In the genomic region with DNA sequence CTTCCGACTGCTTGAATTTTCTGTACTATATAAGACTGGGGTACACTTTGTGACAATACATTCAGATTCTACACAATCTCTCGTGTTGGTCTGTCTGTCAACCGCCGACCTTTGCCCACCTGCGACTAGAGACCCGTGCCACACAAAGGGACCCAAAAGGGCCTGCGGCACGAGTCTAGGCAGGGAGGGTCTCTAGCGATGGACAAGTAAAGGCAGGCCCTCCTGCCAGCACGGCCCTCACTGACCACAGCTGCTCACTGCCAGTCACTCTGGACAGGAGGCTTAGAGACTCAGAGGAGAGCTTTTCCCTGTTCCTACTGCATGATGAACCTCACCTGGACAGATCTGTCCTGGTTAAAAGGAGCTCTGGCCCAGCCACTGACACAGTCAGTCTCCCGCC, we compare ENCODE assay signal across 33 mouse cellular contexts. TPM values are rescaled to one million over a fixed set of nuclear protein-coding genes. Genes with fewer than 3 reads are reported as not detected.
DNase-seq lines count a peak whose midpoint lies in the region; ATAC-seq and TF ChIP-seq lines count a peak whose summit lies in the region.
"Had no signal": no experiment of that assay in that cellular context is flagged by ENCODE, and none has a peak within 500 bp of the region (broad histone marks: within the 10 kb centered on the region; RNA-seq: fewer than 3 reads in every experiment).

No protein-coding gene starts in this region.

- peaks cover 38% of the 10 kb centered on the region for H3K36me3 ChIP-seq in liver, embryonic 13.5 days
- peaks cover 28% of the 10 kb centered on the region for H3K36me3 ChIP-seq in liver, embryonic 11.5 days (ENCODE audit: control insufficient read depth, insufficient read depth, low read length)
- peaks cover 16% of the 10 kb centered on the region for H3K36me3 ChIP-seq in midbrain, embryonic 11.5 days (ENCODE audit: control insufficient read depth, insufficient read depth, low read length)
- peaks cover 34% of the 10 kb centered on the region for H3K36me3 ChIP-seq in midbrain, postnatal 0 days (ENCODE audit: insufficient read depth, low read length)
- H3K36me3 ChIP-seq in MEL (ENCODE audit: control insufficient read depth in 1 of 2, insufficient read depth in 2 of 2, low read length in 2 of 2), result no peaks in the 10 kb centered on the region; a peak in 1 of 4 replicates
- H3K36me3 ChIP-seq in hindbrain, embryonic 12.5 days, result peaks cover 39% of the 10 kb centered on the region

- H3K27ac ChIP-seq in liver, embryonic 13.5 days, result no peak overlapping the region
- H3K27ac ChIP-seq in liver, embryonic 11.5 days (ENCODE audit: low read depth, low read length), result no peak overlapping the region
- H3K27ac ChIP-seq in midbrain, embryonic 11.5 days (ENCODE audit: low read depth, low read length), result no peak overlapping the region
- H3K27ac ChIP-seq in midbrain, postnatal 0 days (ENCODE audit: low read depth, low read length), result no peak overlapping the region
- no peak overlapping the region for H3K27ac ChIP-seq in MEL (ENCODE audit: control insufficient read depth, low read depth, low read length)
- H3K27ac ChIP-seq in hindbrain, embryonic 12.5 days, result no peak overlapping the region
- H3K27ac ChIP-seq: embryonic facial prominence, embryonic 10.5 days; embryonic facial prominence, embryonic 13.5 days; forebrain, embryonic 12.5 days; forebrain, embryonic 15.5 days; heart, adult 2 months; heart, embryonic 10.5 days; heart, embryonic 13.5 days; hindbrain, embryonic 14.5 days; hindbrain, postnatal 0 days had no signal

- peak; percentile 19; the same call in 1 of the 2 replicates for ATAC-seq in liver, embryonic 13.5 days (ENCODE audit: low read depth)
- ATAC-seq in liver, embryonic 11.5 days (replicated peaks; ENCODE audit: low FRiP score), result no peak
- no peak for ATAC-seq in midbrain, embryonic 11.5 days (ENCODE audit: low FRiP score)
- ATAC-seq in midbrain, postnatal 0 days (ENCODE audit: low FRiP score), result no peak
- no peak for ATAC-seq in hindbrain, embryonic 12.5 days (ENCODE audit: low FRiP score)
- ATAC-seq: forebrain, embryonic 15.5 days; hindbrain, postnatal 0 days; inflammation-experienced regulatory T-cells, adult 6 months had no signal

- DNase-seq in liver, embryonic 13.5 days, result no peak
- DNase-seq in liver, embryonic 11.5 days (ENCODE audit: low spot score), result no peak
- peak; percentile 82 for DNase-seq in midbrain, embryonic 11.5 days (ENCODE audit: low spot score, missing footprints)
- no peak for DNase-seq in midbrain, postnatal 0 days (ENCODE audit: low spot score)
- no peak for DNase-seq in MEL (ENCODE audit: low read depth, low spot score)
- no peak for DNase-seq in retina, embryonic 14.5 days (ENCODE audit: low spot score)
- DNase-seq: adrenal gland, adult 2 months; adrenal gland, postnatal 14 days; B cell, adult 2 months; cerebellum, adult 11 months; cerebellum, adult 8-10 months; cerebellum, postnatal 10 days; cerebellum, postnatal 36 days; embryo, embryonic 11 days; gastrocnemius, postnatal 10 days; gastrocnemius, postnatal 36 days; heart, adult 2 months; heart, postnatal 14 days; heart, postnatal 4 days had no signal

- peaks cover 18% of the 10 kb centered on the region for H3K4me1 ChIP-seq in liver, embryonic 13.5 days (replicated peaks)
- H3K4me1 ChIP-seq in liver, embryonic 11.5 days (replicated peaks; ENCODE audit: control insufficient read depth, insufficient read depth, low read length), result 0 out of 2 replicates have a peak, but pooled peaks cover 2% of the 10 kb centered on the region
- no peaks in the 10 kb centered on the region for H3K4me1 ChIP-seq in midbrain, embryonic 11.5 days (ENCODE audit: control insufficient read depth, insufficient read depth, low read length)
- no peaks in the 10 kb centered on the region for H3K4me1 ChIP-seq in midbrain, postnatal 0 days (ENCODE audit: insufficient read depth, low read length)
- H3K4me1 ChIP-seq in MEL (ENCODE audit: control insufficient read depth in 1 of 2, insufficient read depth in 2 of 2, low read length in 2 of 2), result 0 out of 4 replicates have a peak, but pooled peaks cover 0 to 3% of the 10 kb centered on the region in 2 experiments
- no peaks in the 10 kb centered on the region for H3K4me1 ChIP-seq in hindbrain, embryonic 12.5 days
- H3K4me1 ChIP-seq: embryonic facial prominence, embryonic 13.5 days; forebrain, embryonic 12.5 days; forebrain, embryonic 15.5 days; heart, embryonic 10.5 days had no signal

- TF ChIP-seq POLR2A in MEL (IDR thresholded peaks at IDR 0.05; ENCODE audit: control insufficient read depth in 1 of 2, insufficient read depth in 1 of 2, low read depth in 1 of 2, low read length in 2 of 2, poor library complexity in 1 of 2), result no peak

- 54% methylated on average over 11 of the region's 11 CpGs for WGBS in liver, embryonic 13.5 days (ENCODE audit: insufficient replicate concordance)
- WGBS in liver, embryonic 11.5 days, result 36% methylated on average over 11 of the region's 11 CpGs
- 41% methylated on average over 11 of the region's 11 CpGs for WGBS in midbrain, embryonic 11.5 days
- WGBS in midbrain, postnatal 0 days, result 46% methylated on average over 11 of the region's 11 CpGs
- WGBS in hindbrain, embryonic 12.5 days, result 38% methylated on average over 11 of the region's 11 CpGs

- no peak for TF ChIP-seq RAD21 in MEL (IDR thresholded peaks at IDR 0.05; ENCODE audit: low read depth, low read length)

- TF ChIP-seq EP300 in MEL (IDR thresholded peaks at IDR 0.05; ENCODE audit: low read depth in 1 of 2, low read length in 2 of 2), result no peak

- no peak overlapping the region for H3K4me2 ChIP-seq in liver, embryonic 13.5 days
- H3K4me2 ChIP-seq in liver, embryonic 11.5 days, result no peak overlapping the region
- H3K4me2 ChIP-seq in midbrain, embryonic 11.5 days, result no peak overlapping the region
- H3K4me2 ChIP-seq in midbrain, postnatal 0 days (ENCODE audit: low read depth, low read length, poor library complexity, severe bottlenecking), result no peak overlapping the region
- no peak overlapping the region for H3K4me2 ChIP-seq in hindbrain, embryonic 12.5 days (replicated peaks)
- H3K4me2 ChIP-seq: embryonic facial prominence, embryonic 13.5 days; forebrain, embryonic 12.5 days; forebrain, embryonic 15.5 days; heart, embryonic 13.5 days; hindbrain, embryonic 14.5 days had no signal

- H3K9me3 ChIP-seq in liver, embryonic 13.5 days (replicated peaks), result no peaks in the 10 kb centered on the region
- no peaks in the 10 kb centered on the region for H3K9me3 ChIP-seq in liver, embryonic 11.5 days (ENCODE audit: control insufficient read depth, low read length)
- no peaks in the 10 kb centered on the region for H3K9me3 ChIP-seq in midbrain, embryonic 11.5 days (ENCODE audit: control insufficient read depth, low read length)
- H3K9me3 ChIP-seq in midbrain, postnatal 0 days (ENCODE audit: low read length), result no peaks in the 10 kb centered on the region
- H3K9me3 ChIP-seq in MEL (replicated peaks; ENCODE audit: insufficient read depth, low read length), result no peaks in the 10 kb centered on the region
- no peaks in the 10 kb centered on the region for H3K9me3 ChIP-seq in hindbrain, embryonic 12.5 days (replicated peaks)
- H3K9me3 ChIP-seq: embryonic facial prominence, embryonic 10.5 days; embryonic facial prominence, embryonic 13.5 days; forebrain, embryonic 12.5 days; forebrain, embryonic 15.5 days; G1E; heart, embryonic 10.5 days; heart, embryonic 13.5 days had no signal

- no peaks in the 10 kb centered on the region for H3K79me2 ChIP-seq in MEL (ENCODE audit: control insufficient read depth, insufficient read depth, low read length, poor library complexity)

- no peak overlapping the region for H3K4me3 ChIP-seq in liver, embryonic 13.5 days (replicated peaks)
- H3K4me3 ChIP-seq in liver, embryonic 11.5 days (ENCODE audit: low read depth, low read length), result no peak overlapping the region
- H3K4me3 ChIP-seq in midbrain, embryonic 11.5 days (ENCODE audit: low read depth, low read length), result no peak overlapping the region
- no peak overlapping the region for H3K4me3 ChIP-seq in midbrain, postnatal 0 days (ENCODE audit: low read depth, low read length)
- H3K4me3 ChIP-seq in MEL (ENCODE audit: control insufficient read depth in 1 of 2, insufficient read depth in 1 of 2, low read depth in 2 of 2, low read length in 2 of 2), result no peak overlapping the region
- H3K4me3 ChIP-seq in hindbrain, embryonic 12.5 days, result no peak overlapping the region
- H3K4me3 ChIP-seq: embryonic facial prominence, embryonic 10.5 days; embryonic facial prominence, embryonic 13.5 days; erythroblast, embryonic 14.5 days; forebrain, embryonic 12.5 days; forebrain, embryonic 15.5 days; heart, adult 2 months; heart, embryonic 10.5 days; heart, embryonic 13.5 days had no signal

- H3K27me3 ChIP-seq in liver, embryonic 13.5 days, result no peaks in the 10 kb centered on the region
- H3K27me3 ChIP-seq in liver, embryonic 11.5 days (replicated peaks; ENCODE audit: control insufficient read depth, insufficient read depth, low read length), result no peaks in the 10 kb centered on the region
- H3K27me3 ChIP-seq in midbrain, embryonic 11.5 days (ENCODE audit: control insufficient read depth, insufficient read depth, low read length), result no peaks in the 10 kb centered on the region
- no peaks in the 10 kb centered on the region for H3K27me3 ChIP-seq in midbrain, postnatal 0 days (ENCODE audit: insufficient read depth, low read length)
- no peaks in the 10 kb centered on the region for H3K27me3 ChIP-seq in MEL (ENCODE audit: control insufficient read depth in 1 of 2, insufficient read depth in 2 of 2, low read length in 2 of 2)
- no peaks in the 10 kb centered on the region for H3K27me3 ChIP-seq in hindbrain, embryonic 12.5 days
- H3K27me3 ChIP-seq: CH12.LX; embryonic facial prominence, embryonic 13.5 days; forebrain, embryonic 12.5 days; forebrain, embryonic 15.5 days; heart, embryonic 13.5 days had no signal

- 0 out of 2 replicates have a peak overlapping the region, but pooled peaks have one; percentile 23 for H3K9ac ChIP-seq in liver, embryonic 13.5 days
- H3K9ac ChIP-seq in liver, embryonic 11.5 days (ENCODE audit: low read depth, low read length), result no peak overlapping the region
- no peak overlapping the region for H3K9ac ChIP-seq in midbrain, embryonic 11.5 days (ENCODE audit: low read length)
- no peak overlapping the region for H3K9ac ChIP-seq in midbrain, postnatal 0 days (replicated peaks; ENCODE audit: low read length, poor library complexity, severe bottlenecking)
- H3K9ac ChIP-seq in MEL (ENCODE audit: control insufficient read depth, low read depth, low read length, poor library complexity, severe bottlenecking), result no peak overlapping the region
- no peak overlapping the region for H3K9ac ChIP-seq in hindbrain, embryonic 12.5 days
- H3K9ac ChIP-seq: embryonic facial prominence, embryonic 13.5 days; forebrain, embryonic 12.5 days; forebrain, embryonic 15.5 days; heart, embryonic 13.5 days; hindbrain, embryonic 14.5 days had no signal

- TF ChIP-seq CTCF in midbrain, postnatal 0 days (IDR thresholded peaks at IDR 0.05), result no peak
- no peak for TF ChIP-seq CTCF in MEL (IDR thresholded peaks at IDR 0.05 in 2 of 3, conservative IDR thresholded peaks at IDR 0.05 in 1 of 3; ENCODE audit: control insufficient read depth in 1 of 3, insufficient read depth in 1 of 3, low read depth in 2 of 3, low read length in 3 of 3, poor library complexity in 1 of 3, severe bottlenecking in 1 of 3)

RNA-seq across cellular contexts. Expression of gene Mxd3, which starts 12.8 kb away (rescaled TPM):
- polyA plus RNA-seq in liver, embryonic 13.5 days (2015; fragmentation: Nextera tagmentation; extraction: Ambion mirVana), result 22.0 and 23.0 TPM in 2 replicates
- polyA plus RNA-seq in liver, embryonic 11.5 days (2014; fragmentation: Nextera tagmentation; extraction: Ambion mirVana), result 15.6 and 16.4 TPM in 2 replicates
- polyA plus RNA-seq in midbrain, embryonic 11.5 days (2014; fragmentation: Nextera tagmentation; extraction: Ambion mirVana), result 26.9 and 30.6 TPM in 2 replicates
- 6.6 and 7.2 TPM in 2 replicates for total RNA-seq in midbrain, postnatal 0 days (2014; rRNA removed)
- 3.5 and 3.6 TPM in 2 replicates for polyA plus RNA-seq in midbrain, postnatal 0 days (2015; fragmentation: Nextera tagmentation; extraction: Ambion mirVana)
- 3.9 and 4.7 TPM in 2 replicates for total RNA-seq in MEL (2012; rRNA removed)
- polyA plus RNA-seq in MEL (2012; ENCODE audit: insufficient read depth in 1 of 2, insufficient read length in 2 of 2, low read depth in 1 of 2, low replicate concordance in 2 of 2, missing spikeins in 1 of 2), result 1 to 10 TPM in 1 of 2 experiments, not detected in 1; 9.3 TPM
- 22.2 and 24.3 TPM in 2 replicates for polyA plus RNA-seq in hindbrain, embryonic 12.5 days (2016; fragmentation: Nextera tagmentation; extraction: Ambion mirVana)
- total RNA-seq: gastrocnemius, adult 18-20 months; heart, adult 2 months had no signal

RNA-seq across cellular contexts. Expression of gene Lman2, which starts 20.1 kb away (rescaled TPM):
- 59.1 and 65.6 TPM in 2 replicates for polyA plus RNA-seq in liver, embryonic 13.5 days (2015; fragmentation: Nextera tagmentation; extraction: Ambion mirVana)
- 120 and 121 TPM in 2 replicates for polyA plus RNA-seq in liver, embryonic 11.5 days (2014; fragmentation: Nextera tagmentation; extraction: Ambion mirVana)
- polyA plus RNA-seq in midbrain, embryonic 11.5 days (2014; fragmentation: Nextera tagmentation; extraction: Ambion mirVana), result 75.3 and 82.5 TPM in 2 replicates
- total RNA-seq in midbrain, postnatal 0 days (2014; rRNA removed), result 55.7 and 55.9 TPM in 2 replicates
- 32.8 and 35.0 TPM in 2 replicates for polyA plus RNA-seq in midbrain, postnatal 0 days (2015; fragmentation: Nextera tagmentation; extraction: Ambion mirVana)
- total RNA-seq in MEL (2012; rRNA removed), result 132 and 145 TPM in 2 replicates
- polyA plus RNA-seq in MEL (2012; ENCODE audit: insufficient read depth in 1 of 2, insufficient read length in 2 of 2, low read depth in 1 of 2, low replicate concordance in 2 of 2, missing spikeins in 1 of 2), result 100 to 1,000 TPM in 1 of 2 experiments, 10 to 100 TPM in 1; 86.1 to 239 TPM
- polyA plus RNA-seq in hindbrain, embryonic 12.5 days (2016; fragmentation: Nextera tagmentation; extraction: Ambion mirVana), result 88.1 and 92.8 TPM in 2 replicates

RNA-seq across cellular contexts. Expression of gene Rab24, which starts 20.7 kb away (rescaled TPM):
- 38.0 and 45.0 TPM in 2 replicates for polyA plus RNA-seq in liver, embryonic 13.5 days (2015; fragmentation: Nextera tagmentation; extraction: Ambion mirVana)
- polyA plus RNA-seq in liver, embryonic 11.5 days (2014; fragmentation: Nextera tagmentation; extraction: Ambion mirVana), result 78.7 and 79.6 TPM in 2 replicates
- polyA plus RNA-seq in midbrain, embryonic 11.5 days (2014; fragmentation: Nextera tagmentation; extraction: Ambion mirVana), result 87.9 and 88.0 TPM in 2 replicates
- 70.0 and 88.1 TPM in 2 replicates for total RNA-seq in midbrain, postnatal 0 days (2014; rRNA removed)
- polyA plus RNA-seq in midbrain, postnatal 0 days (2015; fragmentation: Nextera tagmentation; extraction: Ambion mirVana), result 83.2 and 84.2 TPM in 2 replicates
- 74.3 and 75.8 TPM in 2 replicates for total RNA-seq in MEL (2012; rRNA removed)
- 10 to 100 TPM in 1 of 2 experiments, not detected in 1; 71.0 TPM for polyA plus RNA-seq in MEL (2012; ENCODE audit: insufficient read depth in 1 of 2, insufficient read length in 2 of 2, low read depth in 1 of 2, low replicate concordance in 2 of 2, missing spikeins in 1 of 2)
- polyA plus RNA-seq in hindbrain, embryonic 12.5 days (2016; fragmentation: Nextera tagmentation; extraction: Ambion mirVana), result 101 and 105 TPM in 2 replicates

RNA-seq across cellular contexts. Expression of gene Prelid1, which starts 22.2 kb away (rescaled TPM):
- 234 and 240 TPM in 2 replicates for polyA plus RNA-seq in liver, embryonic 13.5 days (2015; fragmentation: Nextera tagmentation; extraction: Ambion mirVana)
- polyA plus RNA-seq in liver, embryonic 11.5 days (2014; fragmentation: Nextera tagmentation; extraction: Ambion mirVana), result 493 and 494 TPM in 2 replicates
- 404 and 434 TPM in 2 replicates for polyA plus RNA-seq in midbrain, embryonic 11.5 days (2014; fragmentation: Nextera tagmentation; extraction: Ambion mirVana)
- total RNA-seq in midbrain, postnatal 0 days (2014; rRNA removed), result 208 and 210 TPM in 2 replicates
- 318 and 326 TPM in 2 replicates for polyA plus RNA-seq in midbrain, postnatal 0 days (2015; fragmentation: Nextera tagmentation; extraction: Ambion mirVana)
- total RNA-seq in MEL (2012; rRNA removed), result 203 and 263 TPM in 2 replicates
- 100 to 1,000 TPM in 1 of 2 experiments, not detected in 1; 630 TPM for polyA plus RNA-seq in MEL (2012; ENCODE audit: insufficient read depth in 1 of 2, insufficient read length in 2 of 2, low read depth in 1 of 2, low replicate concordance in 2 of 2, missing spikeins in 1 of 2)
- polyA plus RNA-seq in hindbrain, embryonic 12.5 days (2016; fragmentation: Nextera tagmentation; extraction: Ambion mirVana), result 310 and 344 TPM in 2 replicates

RNA-seq across cellular contexts. Expression of gene Rgs14, which starts 27.1 kb away (rescaled TPM):
- polyA plus RNA-seq in liver, embryonic 13.5 days (2015; fragmentation: Nextera tagmentation; extraction: Ambion mirVana), result 1.4 and 1.8 TPM in 2 replicates
- polyA plus RNA-seq in liver, embryonic 11.5 days (2014; fragmentation: Nextera tagmentation; extraction: Ambion mirVana), result 1.2 and 1.9 TPM in 2 replicates
- polyA plus RNA-seq in midbrain, embryonic 11.5 days (2014; fragmentation: Nextera tagmentation; extraction: Ambion mirVana), result 0.37 and 0.72 TPM in 2 replicates
- total RNA-seq in midbrain, postnatal 0 days (2014; rRNA removed), result 0.44 and 1.1 TPM in 2 replicates
- polyA plus RNA-seq in midbrain, postnatal 0 days (2015; fragmentation: Nextera tagmentation; extraction: Ambion mirVana), result 1.3 and 1.5 TPM in 2 replicates
- 14.4 TPM in 2 replicates for total RNA-seq in MEL (2012; rRNA removed)
- 10 to 100 TPM in 1 of 2 experiments, not detected in 1; 20.5 TPM for polyA plus RNA-seq in MEL (2012; ENCODE audit: insufficient read depth in 1 of 2, insufficient read length in 2 of 2, low read depth in 1 of 2, low replicate concordance in 2 of 2, missing spikeins in 1 of 2)
- 0.35 and 0.78 TPM in 2 replicates for polyA plus RNA-seq in hindbrain, embryonic 12.5 days (2016; fragmentation: Nextera tagmentation; extraction: Ambion mirVana)
- polyA plus RNA-seq: erythroblast, embryonic 14.5 days had no signal
